Mouse (Mus musculus): ENCODE measurements around the gene Rras.
A peak's percentile ranks its signal among the peaks of the same experiment; 100 is the strongest.

The Rras gene

DNA sequence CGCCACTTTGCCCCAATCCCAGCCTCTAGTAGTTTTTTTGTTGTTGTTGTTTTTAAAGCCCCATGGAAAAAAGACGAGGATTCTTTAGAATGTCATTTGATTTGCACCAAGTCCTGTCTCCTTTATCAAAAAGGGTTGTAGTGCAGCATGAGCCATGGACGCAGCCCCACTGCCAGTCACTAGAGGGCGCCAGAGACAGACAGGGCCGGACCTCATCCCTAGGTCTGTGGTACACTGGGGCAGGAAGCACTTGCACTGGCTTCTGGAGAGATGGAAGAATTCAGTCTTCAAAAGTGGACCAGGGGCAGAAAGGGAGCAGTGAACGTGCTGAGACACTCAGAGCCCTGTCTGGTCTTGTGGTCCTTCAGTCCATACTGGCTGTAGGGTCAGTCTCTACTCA lies 34.7 kb upstream of the Rras start:
- TF ChIP-seq NANOG (IDR thresholded peaks at IDR 0.05; ENCODE audit: borderline replicate concordance, low read length) (no peak), POU5F1 (IDR thresholded peaks at IDR 0.05; ENCODE audit: borderline replicate concordance, low read length) (no peak), CTCF (conservative IDR thresholded peaks at IDR 0.05; ENCODE audit: low read length) (peak; percentile 99)
- Histone ChIP-seq H3K27me3 (ENCODE audit: insufficient read depth, low read length) (no peaks in the 10 kb centered on the region), H3K4me1 (replicated peaks; ENCODE audit: low read depth, low read length) (peaks cover 75% of the 10 kb centered on the region), H3K9me3 (ENCODE audit: low read length) (no peaks in the 10 kb centered on the region), H3K4me3 (replicated peaks; ENCODE audit: low read length) (peak overlapping the region; percentile 99), H3K36me3 (ENCODE audit: insufficient read depth, low read length) (peaks cover 71% of the 10 kb centered on the region)

DNA sequence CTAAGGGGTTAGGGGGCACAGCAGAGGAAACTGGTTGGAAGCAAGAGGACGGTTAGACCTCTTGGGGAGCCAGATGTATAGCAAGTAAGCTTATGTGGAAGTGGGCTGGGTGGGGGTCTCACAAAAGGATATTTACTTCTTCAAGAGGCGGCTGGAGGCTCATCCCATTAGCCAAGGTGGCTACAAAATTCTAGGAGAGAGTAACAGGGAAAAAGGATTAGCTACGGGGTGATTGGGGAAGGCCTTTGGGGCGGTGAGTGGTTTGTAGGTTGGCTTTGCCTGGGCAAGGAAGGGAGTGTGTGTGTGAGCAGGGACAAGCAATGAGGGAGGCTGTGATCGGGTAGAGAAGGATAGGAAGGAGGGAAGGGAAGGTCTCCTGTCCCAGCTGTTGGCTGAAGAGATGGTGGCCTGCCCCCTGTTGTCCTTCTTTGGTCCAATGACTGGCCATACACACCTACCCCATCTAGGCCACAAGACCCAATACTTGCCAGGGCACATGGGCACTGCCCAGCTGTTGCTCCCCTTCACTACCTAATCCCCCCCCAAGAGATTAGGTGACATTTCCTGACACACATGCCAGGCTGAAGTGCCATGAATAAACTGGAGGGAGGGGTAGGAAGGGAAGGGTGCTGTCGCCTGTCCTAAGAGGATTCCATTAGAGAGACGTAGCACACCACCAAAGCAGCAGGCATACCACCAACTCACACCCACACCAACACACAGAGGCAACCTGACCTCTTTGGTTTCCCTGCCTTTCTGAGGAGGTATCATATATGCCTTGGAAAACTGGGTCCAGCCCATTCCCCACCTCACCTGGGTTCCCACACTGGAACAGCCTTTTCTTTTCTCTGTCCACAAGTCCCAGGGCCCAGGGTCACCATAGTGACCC lies 33.6 kb upstream of the Rras start:
- H3K27me3 ChIP-seq (ENCODE audit: insufficient read depth, low read length) = no peaks in the 10 kb centered on the region
- no peaks in the 10 kb centered on the region for H3K9me3 ChIP-seq (ENCODE audit: low read length)
- no peak for TF ChIP-seq NANOG (IDR thresholded peaks at IDR 0.05; ENCODE audit: borderline replicate concordance, low read length)
- no peak for TF ChIP-seq CTCF (conservative IDR thresholded peaks at IDR 0.05; ENCODE audit: low read length)
- no peak for TF ChIP-seq POU5F1 (IDR thresholded peaks at IDR 0.05; ENCODE audit: borderline replicate concordance, low read length)
- peak overlapping the region; percentile 99 for H3K4me3 ChIP-seq (replicated peaks; ENCODE audit: low read length)
- H3K36me3 ChIP-seq (ENCODE audit: insufficient read depth, low read length) = peaks cover 70% of the 10 kb centered on the region
- peaks cover 75% of the 10 kb centered on the region for H3K4me1 ChIP-seq (replicated peaks; ENCODE audit: low read depth, low read length)

DNA sequence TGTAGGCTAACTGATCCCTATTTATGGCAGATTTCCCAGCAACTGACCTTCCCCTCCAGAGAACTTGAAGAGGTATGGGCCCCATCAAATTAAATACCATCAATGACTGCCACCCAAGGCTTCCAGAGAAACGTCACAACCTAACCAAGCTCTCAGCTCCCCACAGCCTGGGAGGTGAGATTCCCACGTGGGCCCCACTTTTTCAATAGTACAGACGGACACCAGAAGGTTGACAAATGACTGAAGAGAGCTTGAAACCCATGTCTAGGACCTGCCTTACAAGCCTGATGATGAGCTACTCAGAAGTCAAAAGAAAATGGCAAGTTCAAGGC lies 33.0 kb upstream of the Rras start:
- H3K9me3 ChIP-seq (ENCODE audit: low read length) = no peaks in the 10 kb centered on the region
- no peaks in the 10 kb centered on the region for H3K27me3 ChIP-seq (ENCODE audit: insufficient read depth, low read length)
- peaks cover 70% of the 10 kb centered on the region for H3K36me3 ChIP-seq (ENCODE audit: insufficient read depth, low read length)
- no peak for TF ChIP-seq CTCF (conservative IDR thresholded peaks at IDR 0.05; ENCODE audit: low read length)
- no peak for TF ChIP-seq NANOG (IDR thresholded peaks at IDR 0.05; ENCODE audit: borderline replicate concordance, low read length)
- no peak for TF ChIP-seq POU5F1 (IDR thresholded peaks at IDR 0.05; ENCODE audit: borderline replicate concordance, low read length)
- peak overlapping the region; percentile 99 for H3K4me3 ChIP-seq (replicated peaks; ENCODE audit: low read length)
- H3K4me1 ChIP-seq (replicated peaks; ENCODE audit: low read depth, low read length) = peaks cover 75% of the 10 kb centered on the region

DNA sequence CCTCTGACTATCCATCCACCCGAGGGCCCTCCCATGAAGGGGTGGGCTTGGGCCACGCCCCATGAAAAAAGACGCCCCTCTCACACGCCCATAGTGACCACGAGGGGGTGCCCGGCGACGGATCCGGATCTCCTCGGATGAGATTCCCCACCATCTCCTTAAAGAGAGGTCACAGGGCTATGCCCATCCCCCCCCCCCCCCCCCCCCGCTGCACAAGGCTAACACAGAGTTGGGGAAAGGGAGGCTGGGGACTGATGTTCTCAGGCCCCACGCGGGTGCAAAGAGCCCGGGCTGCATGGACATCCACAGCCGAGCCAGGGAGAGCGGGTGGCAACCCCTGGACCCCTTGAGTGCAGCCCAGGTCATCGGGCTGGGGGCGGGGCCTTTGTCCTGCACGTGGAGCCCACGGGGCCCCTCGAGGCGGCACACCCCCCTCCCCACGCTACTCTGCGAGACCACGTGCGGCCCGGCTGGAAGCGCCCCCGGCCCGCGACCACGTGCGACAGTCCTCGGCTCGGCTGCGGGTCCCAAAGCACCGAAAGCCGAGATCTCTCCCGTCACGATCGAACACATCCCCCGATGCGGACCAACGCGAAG lies 32.1 kb upstream of the Rras start:
- no peaks in the 10 kb centered on the region for H3K9me3 ChIP-seq (ENCODE audit: low read length)
- H3K4me1 ChIP-seq (replicated peaks; ENCODE audit: low read depth, low read length) = peaks cover 73% of the 10 kb centered on the region
- H3K36me3 ChIP-seq (ENCODE audit: insufficient read depth, low read length) = peaks cover 70% of the 10 kb centered on the region
- TF ChIP-seq NANOG (IDR thresholded peaks at IDR 0.05; ENCODE audit: borderline replicate concordance, low read length) (no peak), CTCF (conservative IDR thresholded peaks at IDR 0.05; ENCODE audit: low read length) (0 out of 2 replicates have a peak, but pooled peaks have one; percentile 15)
- H3K4me3 ChIP-seq (replicated peaks; ENCODE audit: low read length) = peak overlapping the region; percentile 99
- H3K27me3 ChIP-seq (ENCODE audit: insufficient read depth, low read length) = no peaks in the 10 kb centered on the region

DNA sequence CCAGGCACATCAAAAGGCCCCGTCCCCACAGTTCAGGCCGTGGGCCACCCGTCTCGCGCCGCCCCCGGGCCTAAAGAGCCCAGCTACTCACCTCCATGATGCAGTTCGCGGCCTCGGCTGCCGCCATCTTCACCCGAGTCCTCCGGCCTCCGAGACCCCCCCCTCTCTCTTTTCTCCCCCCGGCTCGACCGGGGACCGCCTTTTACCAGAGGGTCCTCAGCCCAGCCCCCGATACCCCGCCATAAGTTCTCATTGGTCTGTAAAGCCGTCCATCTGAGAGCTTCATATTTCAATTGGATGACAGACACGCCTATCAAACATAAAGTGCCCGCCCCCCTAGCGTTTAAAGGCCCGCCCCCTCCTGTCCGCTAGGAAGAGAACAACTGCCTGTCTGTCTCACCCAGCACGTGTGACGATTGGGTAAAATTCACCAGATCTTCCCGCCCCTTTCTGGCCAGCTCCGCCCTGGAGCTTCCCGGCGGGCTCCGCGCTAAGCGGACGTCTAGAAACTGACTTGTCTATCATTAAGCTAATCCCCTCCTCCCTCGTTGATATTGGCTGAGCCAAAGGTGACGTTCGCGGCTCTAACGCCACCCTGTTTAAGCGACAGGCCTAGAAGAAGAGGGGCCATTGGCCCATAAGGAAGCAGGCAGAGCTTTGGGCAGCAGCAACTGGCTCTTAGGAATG lies 31.4 kb upstream of the Rras start, which contains the start of gene Prmt1:
Gene Prmt1, minus strand, starts transcription at position 377 of the 687 bp plus-strand sequence.
- Histone ChIP-seq H3K9me3 (ENCODE audit: low read length) (no peaks in the 10 kb centered on the region), H3K27me3 (ENCODE audit: insufficient read depth, low read length) (no peaks in the 10 kb centered on the region), H3K4me1 (replicated peaks; ENCODE audit: low read depth, low read length) (peaks cover 69% of the 10 kb centered on the region), H3K36me3 (ENCODE audit: insufficient read depth, low read length) (peaks cover 70% of the 10 kb centered on the region), H3K4me3 (replicated peaks; ENCODE audit: low read length) (peak within 1 kb of the TSS; percentile 99)
- TF ChIP-seq POU5F1 (IDR thresholded peaks at IDR 0.05; ENCODE audit: borderline replicate concordance, low read length) (no peak), CTCF (conservative IDR thresholded peaks at IDR 0.05; ENCODE audit: low read length) (no peak), NANOG (IDR thresholded peaks at IDR 0.05; ENCODE audit: borderline replicate concordance, low read length) (no peak)

DNA sequence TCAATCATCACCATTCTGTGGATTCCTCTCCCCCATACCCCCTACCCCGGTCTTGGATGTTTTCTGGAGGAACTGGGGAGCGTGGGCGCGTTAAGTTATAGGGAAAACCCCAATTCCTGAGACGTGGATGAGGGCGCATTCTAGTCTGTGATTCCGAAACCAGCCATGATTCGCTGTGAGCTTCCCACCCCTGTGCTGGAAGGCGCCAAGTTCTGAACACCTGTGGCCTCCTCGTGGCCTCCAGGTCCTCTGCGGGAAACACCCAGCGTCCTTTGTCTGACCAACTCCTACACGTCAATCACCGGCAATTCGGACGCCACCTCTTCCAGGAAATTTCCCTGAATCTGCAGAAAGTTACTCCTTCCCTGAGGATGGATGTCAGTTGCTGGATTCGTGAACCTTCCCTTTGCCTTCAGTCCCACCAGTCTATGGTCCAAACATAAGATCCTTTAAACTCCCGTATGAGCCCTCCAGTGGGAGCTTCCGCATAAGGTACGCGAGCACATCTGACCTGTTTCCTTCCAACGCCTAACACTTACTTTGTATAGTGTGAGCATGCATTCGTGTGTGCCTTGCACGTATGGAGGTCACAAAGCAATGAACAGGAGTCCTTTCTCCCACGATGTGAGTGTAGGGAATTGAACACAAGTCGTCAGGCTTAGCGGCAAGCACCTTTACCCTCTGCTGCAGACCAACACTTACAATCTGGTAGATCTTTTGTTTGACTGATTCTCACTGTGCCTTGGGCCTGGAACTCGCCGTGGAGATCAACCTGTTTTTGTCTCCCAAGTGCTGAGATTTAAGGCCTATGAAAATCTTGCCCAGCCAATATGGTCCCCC lies 30.7 kb upstream of the Rras start:
- H3K4me3 ChIP-seq (replicated peaks; ENCODE audit: low read length) = peak overlapping the region; percentile 85
- peaks cover 70% of the 10 kb centered on the region for H3K36me3 ChIP-seq (ENCODE audit: insufficient read depth, low read length)
- peaks cover 62% of the 10 kb centered on the region for H3K4me1 ChIP-seq (replicated peaks; ENCODE audit: low read depth, low read length)
- TF ChIP-seq NANOG (IDR thresholded peaks at IDR 0.05; ENCODE audit: borderline replicate concordance, low read length) = no peak
- no peak for TF ChIP-seq POU5F1 (IDR thresholded peaks at IDR 0.05; ENCODE audit: borderline replicate concordance, low read length)
- no peak for TF ChIP-seq CTCF (conservative IDR thresholded peaks at IDR 0.05; ENCODE audit: low read length)
- no peaks in the 10 kb centered on the region for H3K27me3 ChIP-seq (ENCODE audit: insufficient read depth, low read length)
- no peaks in the 10 kb centered on the region for H3K9me3 ChIP-seq (ENCODE audit: low read length)

DNA sequence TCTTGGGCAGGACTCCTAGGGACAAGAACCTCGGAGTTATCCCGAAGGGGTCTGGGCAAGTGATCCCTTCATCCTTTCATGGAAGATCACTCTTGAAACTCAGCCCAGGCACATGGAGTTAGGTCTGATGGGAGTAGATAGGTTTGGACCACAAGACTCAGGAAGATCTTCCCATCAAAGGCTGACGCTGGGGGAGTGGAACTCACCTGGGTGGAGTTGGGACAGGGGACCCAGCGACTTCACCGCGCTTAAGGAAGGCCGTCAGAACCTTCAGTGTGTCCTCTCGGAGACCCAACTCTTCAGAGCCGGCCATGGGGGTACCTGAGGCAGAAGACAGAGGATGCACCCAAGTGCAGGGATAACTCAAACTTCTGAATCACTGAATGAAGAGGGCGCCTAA lies 21.1 kb upstream of the Rras start:
- Histone ChIP-seq H3K9me3 (ENCODE audit: low read length) (no peaks in the 10 kb centered on the region), H3K4me3 (replicated peaks; ENCODE audit: low read length) (peak overlapping the region; percentile 91), H3K36me3 (ENCODE audit: insufficient read depth, low read length) (peaks cover 71% of the 10 kb centered on the region), H3K27me3 (ENCODE audit: insufficient read depth, low read length) (no peaks in the 10 kb centered on the region), H3K4me1 (replicated peaks; ENCODE audit: low read depth, low read length) (peaks cover 85% of the 10 kb centered on the region)
- TF ChIP-seq CTCF (conservative IDR thresholded peaks at IDR 0.05; ENCODE audit: low read length) (no peak), POU5F1 (IDR thresholded peaks at IDR 0.05; ENCODE audit: borderline replicate concordance, low read length) (no peak), NANOG (IDR thresholded peaks at IDR 0.05; ENCODE audit: borderline replicate concordance, low read length) (no peak)
